Mouse (Mus musculus) limb, embryonic 12.5 days (tissue): ENCODE data around the gene Gm21969. TPM values are rescaled to one million over a fixed set of nuclear protein-coding genes. Genes with fewer than 3 reads are reported as not detected.

Source experiments
- ATAC-seq: fragments of 200-750 bp; cut with Nextera tagmentation; 2 replicates; pipeline ENCODE4 v1.8.0; 2017; ENCODE audit warnings: low read depth, moderate TSS enrichment; ENCODE audit not compliant: insufficient number of reproducible peaks, insufficient read depth, low FRiP score, low TSS enrichment
- H3K27ac ChIP-seq: fragments of 300-500 bp; sonication (generic); 2 replicates; pipeline ENCODE4 v1.5.1; 2016; ENCODE audit warnings: mild to moderate bottlenecking, moderate library complexity
- H3K27me3 ChIP-seq: fragments of 300-500 bp; sonication (generic); 2 replicates; pipeline ENCODE4 v1.6.1; 2016; ENCODE audit warnings: mild to moderate bottlenecking, moderate library complexity
- H3K36me3 ChIP-seq: fragments of 300-500 bp; sonication (generic); 2 replicates; pipeline ENCODE4 v1.6.1; 2016; ENCODE audit warnings: mild to moderate bottlenecking, moderate library complexity
- H3K4me1 ChIP-seq: fragments of 300-500 bp; sonication (generic); replicated peaks from 2 replicates; pipeline ENCODE4 v1.6.1; 2016
- H3K4me2 ChIP-seq: fragments of 300-500 bp; sonication (generic); 2 replicates; pipeline ENCODE4 v1.6.1; 2016; ENCODE audit warnings: mild to moderate bottlenecking, moderate library complexity
- H3K4me3 ChIP-seq: fragments of 300-500 bp; sonication (generic); replicated peaks from 2 replicates; pipeline ENCODE4 v1.5.1; 2016; ENCODE audit warnings: mild to moderate bottlenecking
- H3K9ac ChIP-seq: fragments of 300-500 bp; sonication (generic); replicated peaks from 2 replicates; pipeline ENCODE4 v1.6.1; 2016; ENCODE audit warnings: mild to moderate bottlenecking, moderate library complexity
- H3K9me3 ChIP-seq: fragments of 300-500 bp; sonication (generic); 2 replicates; pipeline ENCODE4 v1.6.1; 2016; ENCODE audit warnings: mild to moderate bottlenecking, moderate library complexity
- WGBS: fragments of 180-500 bp; shearing (Covaris S2); methylation state at CpG from one replicate; pipeline ENCODE4 v1.1.7; 2016; 5-methylcytosine and 5-hydroxymethylcytosine counted together
- polyA plus RNA-seq: library from polyadenylated mRNA; unstranded; fragments of >200 nt; fragmentation: Nextera tagmentation; extraction: Ambion mirVana; gene quantifications from 2 replicates; pipeline ENCODE4 v1.2.1, GENCODE M21; 2016

Gene Gm21969
- polyA plus RNA-seq, 1 experiment from 2014 or later = not detected

- Histone ChIP-seq H3K9ac (peak overlapping the region; percentile 40; the same call in 1 of the 2 replicates), H3K4me3 (no peak overlapping the region), H3K4me1 (peaks cover 64% of the 10 kb centered on the region), H3K27ac (peak overlapping the region; percentile 76), H3K27me3 (no peaks in the 10 kb centered on the region), H3K36me3 (peaks cover 24% of the 10 kb centered on the region), H3K4me2 (no peak overlapping the region), H3K9me3 (no peaks in the 10 kb centered on the region)
- ATAC-seq = no peak
- WGBS = 67% methylated on average over 7 of the region's 7 CpGs
Measured at GRCm38 (mm10) chr4:139601519-139602356, 1.2 kb upstream of the Gm21969 start.

- Histone ChIP-seq H3K4me3 (no peak overlapping the region), H3K27me3 (no peaks in the 10 kb centered on the region), H3K4me2 (no peak overlapping the region), H3K27ac (no peak overlapping the region), H3K9ac (no peak overlapping the region), H3K4me1 (peaks cover 29% of the 10 kb centered on the region), H3K9me3 (no peaks in the 10 kb centered on the region), H3K36me3 (peaks cover 48% of the 10 kb centered on the region)
- WGBS = 87% methylated on average over 11 of the region's 11 CpGs
- no peak for ATAC-seq
Measured at GRCm38 (mm10) chr4:139605216-139605615, 2.2 kb downstream of the Gm21969 start.

- Histone ChIP-seq H3K9ac (no peak overlapping the region), H3K4me1 (peaks cover 23% of the 10 kb centered on the region), H3K9me3 (no peaks in the 10 kb centered on the region), H3K4me2 (no peak overlapping the region), H3K27ac (no peak overlapping the region), H3K4me3 (no peak overlapping the region), H3K36me3 (peaks cover 48% of the 10 kb centered on the region), H3K27me3 (no peaks in the 10 kb centered on the region)
- WGBS = 93% methylated on average over 5 of the region's 5 CpGs
- no peak for ATAC-seq
Measured at GRCm38 (mm10) chr4:139606732-139607131, 3.7 kb downstream of the Gm21969 start.

GRCm38 (mm10) chr4:139608975-139609374 lies 6.0 kb downstream of the Gm21969 start:
- no peak overlapping the region for H3K27ac ChIP-seq
- H3K27me3 ChIP-seq = no peaks in the 10 kb centered on the region
- peaks cover 7% of the 10 kb centered on the region for H3K4me1 ChIP-seq
- H3K4me2 ChIP-seq = no peak overlapping the region
- no peak for ATAC-seq
- H3K4me3 ChIP-seq = no peak overlapping the region
- H3K9ac ChIP-seq = no peak overlapping the region
- 77% methylated on average over 4 of the region's 4 CpGs for WGBS
- peaks cover 63% of the 10 kb centered on the region for H3K36me3 ChIP-seq
- H3K9me3 ChIP-seq = peaks cover 5% of the 10 kb centered on the region

GRCm38 (mm10) chr4:139610954-139611353 lies 8.0 kb downstream of the Gm21969 start:
- 0 out of 2 replicates have a peak overlapping the region, but pooled peaks have one; percentile 24 for H3K9ac ChIP-seq
- ATAC-seq = no peak
- 72% methylated on average over 6 of the region's 6 CpGs for WGBS
- H3K9me3 ChIP-seq = peaks cover 5% of the 10 kb centered on the region
- H3K36me3 ChIP-seq = peaks cover 67% of the 10 kb centered on the region
- no peaks in the 10 kb centered on the region for H3K27me3 ChIP-seq
- no peak overlapping the region for H3K4me3 ChIP-seq
- H3K4me2 ChIP-seq = no peak overlapping the region
- H3K4me1 ChIP-seq = peaks cover 10% of the 10 kb centered on the region
- peak overlapping the region; percentile 59; the same call in 1 of the 2 replicates for H3K27ac ChIP-seq

GRCm38 (mm10) chr4:139611542-139611953 lies 8.6 kb downstream of the Gm21969 start:
- Histone ChIP-seq H3K27me3 (no peaks in the 10 kb centered on the region), H3K27ac (peak overlapping the region; percentile 59; the same call in 1 of the 2 replicates), H3K4me2 (peak overlapping the region; percentile 52), H3K36me3 (peaks cover 66% of the 10 kb centered on the region), H3K4me1 (peaks cover 13% of the 10 kb centered on the region), H3K9ac (peak overlapping the region; percentile 24; the same call in 1 of the 2 replicates), H3K4me3 (peak overlapping the region; percentile 18; the same call in 1 of the 2 replicates), H3K9me3 (peaks cover 5% of the 10 kb centered on the region)
- no peak for ATAC-seq
- WGBS = 5% methylated on average over 10 of the region's 10 CpGs

GRCm38 (mm10) chr4:139614524-139615260 lies 11.7 kb downstream of the Gm21969 start:
- H3K4me2 ChIP-seq = no peak overlapping the region
- no peak overlapping the region for H3K9ac ChIP-seq
- peaks cover 18% of the 10 kb centered on the region for H3K4me1 ChIP-seq
- WGBS = 87% methylated on average over 21 of the region's 21 CpGs
- H3K4me3 ChIP-seq = no peak overlapping the region
- no peaks in the 10 kb centered on the region for H3K27me3 ChIP-seq
- no peak overlapping the region for H3K27ac ChIP-seq
- H3K9me3 ChIP-seq = peaks cover 5% of the 10 kb centered on the region
- H3K36me3 ChIP-seq = peaks cover 51% of the 10 kb centered on the region
- ATAC-seq = no peak

GRCm38 (mm10) chr4:139616276-139617000 lies 13.5 kb downstream of the Gm21969 start:
- H3K4me1 ChIP-seq = peaks cover 12% of the 10 kb centered on the region
- peaks cover 49% of the 10 kb centered on the region for H3K36me3 ChIP-seq
- H3K9me3 ChIP-seq = peaks cover 5% of the 10 kb centered on the region
- H3K27me3 ChIP-seq = no peaks in the 10 kb centered on the region
- H3K9ac ChIP-seq = peak overlapping the region; percentile 18; the same call in 1 of the 2 replicates
- peak overlapping the region; percentile 39 for H3K4me3 ChIP-seq
- peak overlapping the region; percentile 60 for H3K4me2 ChIP-seq
- 11% methylated on average over 24 of the region's 24 CpGs for WGBS
- ATAC-seq = peak; percentile 59
- 0 out of 2 replicates have a peak overlapping the region, but pooled peaks have one; percentile 25 for H3K27ac ChIP-seq

- Histone ChIP-seq H3K4me2 (peak overlapping the region; percentile 60), H3K36me3 (peaks cover 49% of the 10 kb centered on the region), H3K9me3 (peaks cover 5% of the 10 kb centered on the region), H3K27me3 (no peaks in the 10 kb centered on the region), H3K9ac (no peak overlapping the region), H3K4me1 (peaks cover 10% of the 10 kb centered on the region; the same call in 1 of the 2 replicates), H3K4me3 (peak overlapping the region; percentile 39; the same call in 1 of the 2 replicates), H3K27ac (no peak overlapping the region)
- WGBS = 61% methylated on average over 3 of the region's 3 CpGs
- no peak for ATAC-seq
Measured at GRCm38 (mm10) chr4:139617001-139617364, 14.0 kb downstream of the Gm21969 start.

GRCm38 (mm10) chr4:139619765-139620164 lies 16.8 kb downstream of the Gm21969 start:
- Histone ChIP-seq H3K27me3 (no peaks in the 10 kb centered on the region), H3K4me1 (peaks cover 27% of the 10 kb centered on the region), H3K4me3 (no peak overlapping the region), H3K4me2 (no peak overlapping the region), H3K9me3 (no peaks in the 10 kb centered on the region), H3K36me3 (peaks cover 26% of the 10 kb centered on the region), H3K9ac (no peak overlapping the region), H3K27ac (no peak overlapping the region)
- 73% methylated on average over 6 of the region's 6 CpGs for WGBS
- ATAC-seq = no peak
